ENCODE assay signal across 8 mouse cellular contexts in the genomic region with DNA sequence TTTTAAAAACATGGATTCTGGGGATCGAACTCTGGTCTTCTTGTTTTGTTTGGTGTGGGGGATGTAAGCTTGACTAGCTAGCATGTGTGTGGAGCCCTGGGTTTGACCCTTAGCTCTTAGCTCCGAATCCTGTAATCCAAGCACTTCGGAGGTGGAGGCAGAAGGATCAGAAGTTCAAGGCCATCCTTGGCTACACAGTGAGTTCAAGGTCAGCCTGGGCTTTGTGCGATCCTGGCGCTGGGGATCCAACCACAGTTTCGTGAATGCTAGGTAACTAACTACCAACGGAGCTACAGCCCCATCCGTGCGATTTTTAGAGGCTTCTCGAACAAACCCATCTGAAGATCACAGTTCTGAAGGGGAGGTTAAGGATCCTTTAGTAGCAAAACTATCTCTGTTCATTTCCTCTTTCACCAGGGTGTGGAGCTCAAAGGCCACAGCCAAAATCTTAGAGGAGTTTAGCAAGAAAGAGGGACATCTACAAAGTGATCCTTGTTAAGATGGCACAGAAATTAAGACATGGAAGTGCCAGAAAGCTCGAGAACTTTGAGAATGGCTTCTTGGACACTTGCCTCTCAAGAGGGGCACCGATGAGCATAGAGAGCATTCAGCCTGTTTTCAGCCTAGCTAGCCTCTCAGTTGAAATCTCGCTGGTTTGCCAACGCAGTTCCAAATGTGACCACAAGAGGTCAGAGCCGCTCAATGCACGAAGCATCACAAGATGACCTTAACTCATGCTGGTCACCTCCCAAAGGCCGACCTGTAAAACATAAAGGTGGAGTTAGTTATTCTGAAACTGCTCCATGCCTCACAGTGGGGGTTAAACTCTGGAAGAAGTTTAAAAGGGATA.
DNase-seq lines count a peak whose midpoint lies in the region; ATAC-seq and TF ChIP-seq lines count a peak whose summit lies in the region.

No protein-coding gene starts in this region.

- no peak overlapping the region for H3K9ac ChIP-seq in heart, embryonic 12.5 days
- no peak overlapping the region; the same call in 1 of the 2 replicates for H3K9ac ChIP-seq in kidney, embryonic 16.5 days (replicated peaks; ENCODE audit: low read length)
- no peak overlapping the region for H3K9ac ChIP-seq in liver, embryonic 11.5 days (ENCODE audit: low read depth, low read length)

- no peak; the same call in 1 of the 2 replicates for ATAC-seq in heart, embryonic 12.5 days (ENCODE audit: insufficient number of reproducible peaks, low FRiP score)
- peak; percentile 39; the same call in 1 of the 2 replicates for ATAC-seq in kidney, embryonic 16.5 days (ENCODE audit: low FRiP score, low TSS enrichment)
- peak; percentile 55 for ATAC-seq in liver, embryonic 11.5 days (replicated peaks; ENCODE audit: low FRiP score)
- ATAC-seq in monocyte, adult 5-6 weeks (replicated peaks; ENCODE audit: insufficient number of reproducible peaks, low FRiP score, low TSS enrichment, poor library complexity, severe bottlenecking), result peak; percentile 64

- H3K4me3 ChIP-seq in embryonic fibroblast, embryonic 13.5 days (ENCODE audit: insufficient read depth, low read length), result no peak overlapping the region
- no peak overlapping the region for H3K4me3 ChIP-seq in heart, embryonic 12.5 days
- H3K4me3 ChIP-seq in kidney, embryonic 16.5 days (ENCODE audit: low read length), result no peak overlapping the region
- no peak overlapping the region for H3K4me3 ChIP-seq in liver, embryonic 11.5 days (ENCODE audit: low read depth, low read length)

- peak; percentile 88 for DNase-seq in A20 (ENCODE audit: low read depth, low spot score)
- DNase-seq in adrenal gland, postnatal 4 days (ENCODE audit: low spot score in 2 of 2), result peak; percentile 71 to 72
- peak; percentile 74 for DNase-seq in liver, embryonic 11.5 days (ENCODE audit: low spot score)
- peak; percentile 77 to 79 for DNase-seq in spleen, postnatal 36 days (ENCODE audit: low spot score in 2 of 2)

- no peaks in the 10 kb centered on the region for H3K36me3 ChIP-seq in heart, embryonic 12.5 days
- H3K36me3 ChIP-seq in kidney, embryonic 16.5 days (ENCODE audit: insufficient read depth, low read length), result no peaks in the 10 kb centered on the region
- no peaks in the 10 kb centered on the region for H3K36me3 ChIP-seq in liver, embryonic 11.5 days (ENCODE audit: control insufficient read depth, insufficient read depth, low read length)

- H3K27ac ChIP-seq in embryonic fibroblast, embryonic 13.5 days (ENCODE audit: insufficient read depth, low read length), result no peak overlapping the region
- no peak overlapping the region for H3K27ac ChIP-seq in heart, embryonic 12.5 days (ENCODE audit: poor library complexity, severe bottlenecking)
- no peak overlapping the region for H3K27ac ChIP-seq in kidney, embryonic 16.5 days (ENCODE audit: low read length)
- H3K27ac ChIP-seq in liver, embryonic 11.5 days (ENCODE audit: low read depth, low read length), result no peak overlapping the region

- peak; percentile 92 for TF ChIP-seq CTCF in embryonic fibroblast, embryonic 13.5 days (IDR thresholded peaks at IDR 0.05; ENCODE audit: borderline replicate concordance, insufficient read depth, low read length)

- H3K27me3 ChIP-seq in heart, embryonic 12.5 days (replicated peaks), result no peaks in the 10 kb centered on the region
- H3K27me3 ChIP-seq in kidney, embryonic 16.5 days (ENCODE audit: insufficient read depth, low read length), result no peaks in the 10 kb centered on the region
- no peaks in the 10 kb centered on the region for H3K27me3 ChIP-seq in liver, embryonic 11.5 days (replicated peaks; ENCODE audit: control insufficient read depth, insufficient read depth, low read length)

- peaks cover 5% of the 10 kb centered on the region; the same call in 1 of the 2 replicates for H3K9me3 ChIP-seq in heart, embryonic 12.5 days (replicated peaks)
- no peaks in the 10 kb centered on the region for H3K9me3 ChIP-seq in kidney, embryonic 16.5 days (ENCODE audit: low read length)
- no peaks in the 10 kb centered on the region for H3K9me3 ChIP-seq in liver, embryonic 11.5 days (ENCODE audit: control insufficient read depth, low read length)

- 43% methylated on average over 17 of the region's 17 CpGs for WGBS in heart, embryonic 12.5 days
- WGBS in kidney, embryonic 16.5 days, result 40% methylated on average over 17 of the region's 17 CpGs
- 46% methylated on average over 17 of the region's 17 CpGs for WGBS in liver, embryonic 11.5 days

- peak overlapping the region; percentile 39 for H3K4me2 ChIP-seq in heart, embryonic 12.5 days
- H3K4me2 ChIP-seq in kidney, embryonic 16.5 days (replicated peaks; ENCODE audit: low read depth, low read length), result peak overlapping the region; percentile 31; the same call in 1 of the 2 replicates
- H3K4me2 ChIP-seq in liver, embryonic 11.5 days, result no peak overlapping the region

- TF ChIP-seq POLR2A in embryonic fibroblast, embryonic 13.5 days (IDR thresholded peaks at IDR 0.05; ENCODE audit: low read depth, low read length), result no peak

- no peaks in the 10 kb centered on the region for H3K4me1 ChIP-seq in embryonic fibroblast, embryonic 13.5 days (ENCODE audit: control insufficient read depth, insufficient read depth, low read length)
- H3K4me1 ChIP-seq in heart, embryonic 12.5 days (replicated peaks), result no peaks in the 10 kb centered on the region
- 0 out of 2 replicates have a peak, but pooled peaks cover 5% of the 10 kb centered on the region for H3K4me1 ChIP-seq in kidney, embryonic 16.5 days (ENCODE audit: insufficient read depth, low read length)
- H3K4me1 ChIP-seq in liver, embryonic 11.5 days (replicated peaks; ENCODE audit: control insufficient read depth, insufficient read depth, low read length), result no peaks in the 10 kb centered on the region
